Mouse (Mus musculus): ENCODE measurements at regions not wholly inside any gene's neighbourhood (a gene's known extent, or its start where the extent isn't known, plus 50 kb on each side); places are given as distances from the start of the nearest gene placed in this dataset.

DNA sequence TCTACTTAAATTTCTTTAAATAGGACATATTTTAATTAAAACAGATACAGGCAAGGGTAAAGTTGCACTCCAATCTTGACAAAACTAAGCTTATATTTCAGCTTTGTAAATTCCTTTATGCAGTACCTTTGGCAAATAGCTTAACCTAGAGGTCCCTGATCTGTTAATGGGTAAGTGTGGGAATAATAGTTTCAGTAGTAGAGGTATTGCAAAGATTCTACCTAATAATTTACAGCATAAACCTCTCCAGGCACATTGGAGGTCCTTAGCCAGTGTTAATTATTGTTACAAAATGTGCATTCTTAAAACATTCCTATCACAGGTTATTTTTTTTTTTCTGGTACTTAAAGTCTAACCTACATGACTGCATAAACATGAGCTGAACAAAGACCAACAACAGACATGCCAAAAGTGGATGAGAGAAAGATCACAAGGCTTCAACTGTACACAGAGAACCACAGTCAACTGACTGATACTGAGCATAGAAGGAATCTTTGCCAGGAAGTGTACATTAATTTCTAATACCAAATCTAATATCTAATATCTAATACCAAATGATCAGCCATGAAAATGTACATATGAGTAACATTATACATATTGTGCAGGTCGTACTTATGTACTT, 245.2 kb upstream of the Adgra3 start:
- TF ChIP-seq CTCF (IDR thresholded peaks at IDR 0.05) = no peak
- TF ChIP-seq EP300 (IDR thresholded peaks at IDR 0.05; ENCODE audit: insufficient read depth, low read depth, low read length) = no peak
- TF ChIP-seq POLR2A (IDR thresholded peaks at IDR 0.05; ENCODE audit: insufficient read depth, low read depth, low read length) = no peak
